Mouse (Mus musculus) urinary bladder, postnatal 14 days (tissue): Measurements from ENCODE around the gene Wwc2.
A peak's percentile ranks its signal among the peaks of the same experiment; 100 is the strongest.

ENCODE experiments used
- DNase-seq: peaks from one replicate; pipeline ENCODE4 v3.0.0; 2021; ENCODE audit warnings: low spot score

Gene Wwc2

DNA sequence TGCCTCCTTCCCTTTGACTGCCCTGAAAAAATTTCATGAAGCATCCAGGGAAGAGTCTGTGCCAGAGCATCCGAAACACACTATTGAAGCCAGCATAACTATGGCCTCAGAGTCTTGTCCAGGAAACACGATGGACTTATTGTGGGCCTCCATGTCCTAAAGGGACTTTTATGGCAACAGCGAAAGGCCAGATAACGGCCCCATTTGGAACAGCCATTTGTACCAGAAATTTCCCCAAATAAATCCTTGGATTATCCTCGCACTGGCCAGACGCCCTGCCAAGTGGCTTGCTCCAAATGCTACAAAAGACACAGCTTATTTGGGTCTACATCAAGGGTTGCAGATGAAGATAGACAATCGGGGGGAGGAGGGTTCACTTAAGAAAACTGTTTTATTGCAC, 206.3 kb downstream of the Wwc2 start:
- peak; percentile 42 for DNase-seq

DNA sequence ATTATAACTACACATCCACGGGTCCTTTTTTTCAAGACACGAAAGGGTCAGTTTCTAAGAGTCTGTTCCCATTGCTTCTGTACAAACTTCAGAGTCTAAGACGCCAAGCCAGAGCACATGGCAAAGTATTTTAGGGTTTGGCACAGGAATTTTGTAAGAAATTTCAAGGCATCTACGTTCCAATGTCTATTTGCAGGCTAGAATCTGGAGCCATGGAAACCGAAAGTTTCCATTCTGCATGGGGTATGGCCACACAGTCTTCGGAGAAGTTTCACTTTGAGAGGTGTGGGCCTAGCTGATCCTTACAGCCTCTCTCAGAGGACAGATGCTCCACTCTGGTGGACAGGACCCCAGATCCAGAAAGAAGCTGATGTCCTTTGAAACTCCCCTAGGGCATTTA, 206.8 kb downstream of the Wwc2 start:
- DNase-seq, result no peak

DNA sequence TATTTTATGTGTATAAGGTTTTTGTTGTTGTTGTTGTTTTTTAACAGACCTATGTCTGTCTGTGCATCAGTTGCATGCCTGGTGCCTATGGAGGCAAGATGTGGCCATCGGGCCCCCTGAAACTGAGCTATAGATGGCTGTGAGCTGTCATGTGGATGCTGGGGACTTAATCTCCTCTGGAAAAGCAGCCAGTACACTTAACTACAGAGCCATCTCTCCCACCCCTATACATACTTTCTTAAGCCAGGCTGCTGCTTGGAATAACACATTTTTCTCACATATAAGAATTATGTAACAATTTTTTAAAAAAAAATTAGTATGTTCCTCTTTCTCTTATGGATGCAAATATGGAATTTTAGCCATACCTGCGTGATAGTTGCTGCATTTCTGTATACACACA, 207.2 kb downstream of the Wwc2 start:
- DNase-seq, result no peak

DNA sequence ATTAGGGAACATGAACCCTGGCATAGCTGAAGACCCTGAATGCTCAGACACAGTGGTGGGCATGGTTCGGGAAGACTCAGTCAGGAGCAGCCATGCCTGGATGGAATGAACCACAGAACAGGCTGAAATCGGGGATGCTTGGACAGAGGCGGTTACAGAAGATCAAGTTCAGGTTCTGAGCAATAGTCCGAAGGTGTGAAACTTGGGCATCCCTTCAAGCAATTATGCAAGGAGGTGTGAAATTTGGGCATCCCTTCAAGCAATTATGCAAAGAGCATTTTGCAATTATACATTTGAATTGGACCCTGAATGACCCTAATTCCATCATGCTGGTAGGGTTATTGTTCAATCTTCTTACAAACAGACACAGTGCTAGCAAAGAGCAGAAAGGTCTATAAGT, 208.8 kb downstream of the Wwc2 start:
- DNase-seq, result no peak

DNA sequence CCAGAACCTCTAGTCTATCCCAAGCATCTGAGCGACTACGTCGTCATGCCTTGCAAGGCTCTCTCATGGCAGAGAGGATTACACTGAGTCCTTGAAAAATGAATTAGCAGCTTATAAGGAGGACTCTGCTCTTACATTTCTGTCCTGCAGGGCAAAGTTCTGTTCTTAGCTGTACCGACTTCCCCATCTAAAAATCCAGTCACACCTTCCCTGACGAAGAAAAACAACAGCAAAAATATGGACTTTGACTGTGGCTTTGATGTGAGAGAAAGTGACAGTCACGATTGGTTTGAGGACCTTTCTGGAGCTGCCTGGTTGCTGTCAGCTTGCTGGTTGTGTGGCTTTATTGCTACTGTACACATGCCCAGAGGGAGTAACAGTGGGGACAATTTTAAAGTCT, 211.1 kb downstream of the Wwc2 start:
- no peak for DNase-seq

DNA sequence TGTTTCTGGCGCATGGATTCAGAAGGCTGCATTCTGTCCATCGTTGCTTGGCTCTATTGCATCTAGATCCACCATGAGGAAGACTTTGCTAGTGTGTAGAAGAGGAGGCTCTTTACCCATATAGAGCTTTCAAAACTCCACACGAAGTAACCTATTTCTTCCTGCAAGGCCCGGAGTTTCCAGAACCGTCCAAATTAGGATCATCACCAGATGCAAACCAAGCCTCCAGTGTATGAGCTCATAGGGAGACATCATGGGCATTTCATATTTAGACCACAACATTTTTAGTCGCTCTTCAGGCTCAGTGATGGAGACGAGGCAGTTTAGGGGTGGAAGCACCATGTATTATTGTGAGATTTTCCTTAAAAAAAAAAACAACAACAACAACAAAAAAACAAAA, 213.3 kb downstream of the Wwc2 start:
- DNase-seq, result no peak
